15 mouse cellular contexts compared by ENCODE assay signal in genomic region chr10:41638776-41639175, GRCm38 (mm10).
"Had no signal": no experiment of that assay in that cellular context is flagged by ENCODE, and none has a peak within 500 bp of the region (broad histone marks: within the 10 kb centered on the region; RNA-seq: fewer than 3 reads in every experiment).

No protein-coding gene starts in this region.

- H3K36me3 ChIP-seq: intestine, embryonic 15.5 days; limb, embryonic 15.5 days; liver, embryonic 12.5 days; midbrain, embryonic 10.5 days; neural tube, embryonic 12.5 days; stomach, embryonic 15.5 days had no signal

- H3K4me1 ChIP-seq: liver, embryonic 12.5 days; midbrain, embryonic 10.5 days; neural tube, embryonic 12.5 days; stomach, embryonic 15.5 days had no signal

- H3K4me2 ChIP-seq: intestine, embryonic 15.5 days; limb, embryonic 15.5 days; liver, embryonic 12.5 days; lung, embryonic 14.5 days; neural tube, embryonic 12.5 days; stomach, embryonic 15.5 days had no signal

- H3K9ac ChIP-seq: intestine, embryonic 15.5 days; limb, embryonic 15.5 days; liver, embryonic 12.5 days; lung, embryonic 14.5 days; neural tube, embryonic 12.5 days; stomach, embryonic 15.5 days had no signal

- DNase-seq: kidney, adult 18-20 months; kidney, postnatal 36 days; layer of hippocampus, adult 9-11 months; layer of hippocampus, postnatal 36 days; lung, embryonic 14.5 days; lung, postnatal 10 days; lung, postnatal 4 days; midbrain, embryonic 14.5 days had no signal

- ATAC-seq: intestine, embryonic 15.5 days; liver, embryonic 12.5 days had no signal

- H3K4me3 ChIP-seq: intestine, embryonic 15.5 days; limb, embryonic 15.5 days; liver, embryonic 12.5 days; midbrain, embryonic 10.5 days; myocyte; neural tube, embryonic 12.5 days; stomach, embryonic 15.5 days had no signal

- H3K9me3 ChIP-seq: intestine, embryonic 15.5 days; limb, embryonic 15.5 days; liver, embryonic 12.5 days; midbrain, embryonic 10.5 days; neural tube, embryonic 12.5 days; stomach, embryonic 15.5 days had no signal

- H3K27ac ChIP-seq: intestine, embryonic 15.5 days; limb, embryonic 15.5 days; liver, embryonic 12.5 days; midbrain, embryonic 10.5 days; neural tube, embryonic 12.5 days; stomach, embryonic 15.5 days had no signal

- H3K27me3 ChIP-seq: intestine, embryonic 15.5 days; limb, embryonic 15.5 days; liver, embryonic 12.5 days; neural tube, embryonic 12.5 days; stomach, embryonic 15.5 days had no signal
